Mouse (Mus musculus): ENCODE data around the gene Gm20814.
"Not testable (repeated sequence)": the region's sequence is repeated elsewhere in the genome, so short reads cannot be mapped to it uniquely, and the experiment has no call there.

Gene Gm20814

DNA sequence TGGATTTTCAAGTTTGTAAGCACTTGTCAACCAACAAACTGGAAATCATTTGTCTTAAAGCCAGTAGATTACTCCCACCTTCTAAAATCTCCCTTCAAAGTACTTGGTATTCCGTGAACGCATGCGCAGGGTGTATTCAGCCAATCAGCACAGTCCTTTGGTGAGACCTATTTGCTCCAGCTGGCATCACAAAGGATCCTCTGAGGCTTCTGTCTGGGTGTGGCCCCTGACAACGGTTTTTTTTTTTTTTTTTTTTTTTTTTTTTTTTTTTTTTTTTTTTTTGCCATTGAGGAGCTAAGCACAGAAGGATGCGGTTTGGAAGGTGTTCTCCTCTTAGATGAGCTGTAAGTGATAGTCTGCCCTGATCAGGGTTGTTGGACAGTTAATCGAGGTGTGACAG lies at the start of gene Gm20814:
Gm20814 (plus strand) TSS at position 301 of the 400 bp plus-strand sequence.
- not testable (repeated sequence) for DNase-seq (ENCODE audit: low read depth, low spot score)

All from retina, adult 2 months (tissue).